ENCODE assay signal across 11 mouse cellular contexts in the genomic region with DNA sequence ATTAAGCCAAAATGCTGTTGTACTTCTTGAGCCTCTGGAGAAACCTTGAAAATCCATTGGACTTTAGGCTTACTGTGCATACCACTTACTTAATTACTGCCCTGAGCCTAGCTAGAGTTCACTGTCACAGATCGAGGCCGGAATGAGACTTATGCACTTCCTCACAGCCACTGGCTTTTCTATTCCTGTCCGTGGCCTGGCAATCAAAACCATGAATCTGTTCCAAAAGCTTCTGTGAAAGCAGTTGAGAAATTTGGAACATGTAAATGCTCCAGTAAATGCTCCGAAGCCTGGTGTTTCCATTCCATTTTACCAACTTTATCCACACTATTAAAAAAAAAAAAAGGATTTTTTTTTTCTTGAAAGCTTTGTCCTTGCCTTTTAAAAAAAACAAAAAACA. TPM values are rescaled to one million over a fixed set of nuclear protein-coding genes. Genes with fewer than 3 reads are reported as not detected.
DNase-seq lines count a peak whose midpoint lies in the region; ATAC-seq lines count a peak whose summit lies in the region.
"Had no signal": no experiment of that assay in that cellular context is flagged by ENCODE, and none has a peak within 500 bp of the region (broad histone marks: within the 10 kb centered on the region; RNA-seq: fewer than 3 reads in every experiment).

No protein-coding gene starts in this region.

- H3K4me2 ChIP-seq in heart, embryonic 12.5 days, result no peak overlapping the region
- no peak overlapping the region for H3K4me2 ChIP-seq in hindbrain, embryonic 13.5 days
- H3K4me2 ChIP-seq: liver, embryonic 15.5 days; stomach, embryonic 15.5 days had no signal

- no peak overlapping the region for H3K4me3 ChIP-seq in heart, embryonic 12.5 days
- no peak overlapping the region for H3K4me3 ChIP-seq in hindbrain, embryonic 13.5 days
- H3K4me3 ChIP-seq: liver, embryonic 15.5 days; stomach, embryonic 15.5 days had no signal

- DNase-seq in heart, adult 8-10 months (ENCODE audit: low spot score), result peak; percentile 80
- DNase-seq in NIH3T3 (ENCODE audit: low read depth), result peak; percentile 43
- peak; percentile 64 to 78 for DNase-seq in cerebellum, postnatal 25 days
- DNase-seq in kidney, postnatal 10 days, result peak; percentile 54
- no peak for DNase-seq in spleen, postnatal 4 days (ENCODE audit: low spot score in 2 of 2)
- DNase-seq in retina, postnatal 1 day, result no peak

- peaks cover 4% of the 10 kb centered on the region for H3K36me3 ChIP-seq in heart, embryonic 12.5 days
- no peaks in the 10 kb centered on the region for H3K36me3 ChIP-seq in hindbrain, embryonic 13.5 days
- H3K36me3 ChIP-seq: stomach, embryonic 15.5 days had no signal

- H3K27me3 ChIP-seq in heart, embryonic 12.5 days (replicated peaks), result no peaks in the 10 kb centered on the region
- H3K27me3 ChIP-seq in hindbrain, embryonic 13.5 days, result no peaks in the 10 kb centered on the region
- H3K27me3 ChIP-seq: liver, embryonic 15.5 days; stomach, embryonic 15.5 days had no signal

- H3K27ac ChIP-seq in heart, embryonic 12.5 days (ENCODE audit: poor library complexity, severe bottlenecking), result no peak overlapping the region
- H3K27ac ChIP-seq in hindbrain, embryonic 13.5 days, result no peak overlapping the region
- H3K27ac ChIP-seq: liver, embryonic 15.5 days; stomach, embryonic 15.5 days had no signal

- no peak for ATAC-seq in heart, embryonic 12.5 days (ENCODE audit: insufficient number of reproducible peaks, low FRiP score)
- no peak for ATAC-seq in hindbrain, embryonic 13.5 days (ENCODE audit: low FRiP score)
- ATAC-seq: inflammation-experienced regulatory T-cells, adult 6 months had no signal

- WGBS in heart, embryonic 12.5 days, result 71% methylated on average over 4 of the region's 4 CpGs
- 86% methylated on average over 4 of the region's 4 CpGs for WGBS in hindbrain, embryonic 13.5 days

- H3K4me1 ChIP-seq in heart, embryonic 12.5 days (replicated peaks), result peaks cover 28% of the 10 kb centered on the region
- peaks cover 9% of the 10 kb centered on the region; the same call in 1 of the 2 replicates for H3K4me1 ChIP-seq in hindbrain, embryonic 13.5 days (replicated peaks)

- H3K9ac ChIP-seq in heart, embryonic 12.5 days, result no peak overlapping the region
- H3K9ac ChIP-seq in hindbrain, embryonic 13.5 days, result no peak overlapping the region
- H3K9ac ChIP-seq: liver, embryonic 15.5 days; stomach, embryonic 15.5 days had no signal

- no peaks in the 10 kb centered on the region for H3K9me3 ChIP-seq in heart, embryonic 12.5 days (replicated peaks)
- no peaks in the 10 kb centered on the region for H3K9me3 ChIP-seq in hindbrain, embryonic 13.5 days
- H3K9me3 ChIP-seq: liver, embryonic 15.5 days; stomach, embryonic 15.5 days had no signal

RNA-seq across cellular contexts. Expression of a gene that starts 29.8 kb away (rescaled TPM):
- 10 to 100 TPM; 26.3 to 31.9 (median 29.0) TPM for total RNA-seq in heart, adult 8-10 months (2022)
- polyA plus RNA-seq in heart, embryonic 12.5 days (2016; fragmentation: Nextera tagmentation; extraction: Ambion mirVana), result 18.2 and 18.9 TPM in 2 replicates
- 15.8 and 16.5 TPM in 2 replicates for polyA plus RNA-seq in hindbrain, embryonic 13.5 days (2015; fragmentation: Nextera tagmentation; extraction: Ambion mirVana)

RNA-seq across cellular contexts. Expression of a gene that starts 57.3 kb away (rescaled TPM):
- total RNA-seq in heart, adult 8-10 months (2022), result not detected
- 14.1 and 15.7 TPM in 2 replicates for polyA plus RNA-seq in heart, embryonic 12.5 days (2016; fragmentation: Nextera tagmentation; extraction: Ambion mirVana)
- 42.7 and 44.4 TPM in 2 replicates for polyA plus RNA-seq in hindbrain, embryonic 13.5 days (2015; fragmentation: Nextera tagmentation; extraction: Ambion mirVana)

Comparison
In these comparisons a context has a peak if more than half of its experiments do, and no peak if none do; other contexts are left out.
1. DNase-seq: peak in heart, adult 8-10 months (single experiment), NIH3T3 (single experiment), cerebellum, postnatal 25 days (2 of 2) and kidney, postnatal 10 days (single experiment); none in spleen, postnatal 4 days (0 of 2) and retina, postnatal 1 day (single experiment).